Mouse (Mus musculus): ENCODE data around the gene Fermt2. TPM values are rescaled to one million over a fixed set of nuclear protein-coding genes. Genes with fewer than 3 reads are reported as not detected.

Gene Fermt2
- polyA plus RNA-seq, 1 experiment from 2014 or later: 78.1 TPM

GRCm38 (mm10) chr14:45460491-45460890 is 69.4 kb downstream of the Fermt2 start:
- Histone ChIP-seq H3K27ac (no peak overlapping the region), H3K27me3 (replicated peaks) (no peaks in the 10 kb centered on the region), H3K4me3 (no peak overlapping the region), H3K9me3 (no peaks in the 10 kb centered on the region), H3K9ac (no peak overlapping the region), H3K4me2 (replicated peaks) (no peak overlapping the region), H3K4me1 (peaks cover 29% of the 10 kb centered on the region), H3K36me3 (peaks cover 30% of the 10 kb centered on the region)
- WGBS: 90% methylated on average over 10 of the region's 10 CpGs
- ATAC-seq (ENCODE audit: low FRiP score, low read depth): no peak

- Histone ChIP-seq H3K4me1 (peaks cover 29% of the 10 kb centered on the region), H3K36me3 (peaks cover 26% of the 10 kb centered on the region), H3K27ac (no peak overlapping the region), H3K4me3 (no peak overlapping the region), H3K9me3 (no peaks in the 10 kb centered on the region), H3K4me2 (replicated peaks) (no peak overlapping the region), H3K27me3 (replicated peaks) (no peaks in the 10 kb centered on the region), H3K9ac (no peak overlapping the region)
- 96% methylated on average over 14 of the region's 14 CpGs for WGBS
- no peak for ATAC-seq (ENCODE audit: low FRiP score, low read depth)
Observed at GRCm38 (mm10) chr14:45459877-45460276, 70.0 kb downstream of the Fermt2 start.

- no peak overlapping the region for H3K27ac ChIP-seq
- H3K36me3 ChIP-seq: peaks cover 19% of the 10 kb centered on the region
- no peak overlapping the region for H3K4me2 ChIP-seq (replicated peaks)
- peaks cover 22% of the 10 kb centered on the region; the same call in 1 of the 2 replicates for H3K4me1 ChIP-seq
- no peaks in the 10 kb centered on the region for H3K9me3 ChIP-seq
- H3K9ac ChIP-seq: no peak overlapping the region
- no peak overlapping the region for H3K4me3 ChIP-seq
- H3K27me3 ChIP-seq (replicated peaks): no peaks in the 10 kb centered on the region
- WGBS: 85% methylated on average over 9 of the region's 9 CpGs
- ATAC-seq (ENCODE audit: low FRiP score, low read depth): no peak
Observed at GRCm38 (mm10) chr14:45457003-45457402, 72.9 kb downstream of the Fermt2 start.

- H3K4me1 ChIP-seq: peaks cover 21% of the 10 kb centered on the region; the same call in 1 of the 2 replicates
- no peak overlapping the region for H3K9ac ChIP-seq
- H3K27ac ChIP-seq: no peak overlapping the region
- no peak for ATAC-seq (ENCODE audit: low FRiP score, low read depth)
- H3K27me3 ChIP-seq (replicated peaks): no peaks in the 10 kb centered on the region
- peaks cover 14% of the 10 kb centered on the region for H3K36me3 ChIP-seq
- no peak overlapping the region for H3K4me2 ChIP-seq (replicated peaks)
- WGBS: 0% methylated on average over 1 of the region's 1 CpGs
- H3K4me3 ChIP-seq: no peak overlapping the region
- H3K9me3 ChIP-seq: no peaks in the 10 kb centered on the region
Observed at GRCm38 (mm10) chr14:45456502-45456846, 73.4 kb downstream of the Fermt2 start.

GRCm38 (mm10) chr14:45455651-45456501 is 74.0 kb downstream of the Fermt2 start:
- H3K9me3 ChIP-seq: no peaks in the 10 kb centered on the region
- no peak overlapping the region for H3K4me3 ChIP-seq
- 76% methylated on average over 12 of the region's 12 CpGs for WGBS
- peaks cover 9% of the 10 kb centered on the region for H3K36me3 ChIP-seq
- ATAC-seq (ENCODE audit: low FRiP score, low read depth): no peak
- H3K4me1 ChIP-seq: peaks cover 21% of the 10 kb centered on the region; the same call in 1 of the 2 replicates
- no peak overlapping the region for H3K4me2 ChIP-seq (replicated peaks)
- H3K9ac ChIP-seq: no peak overlapping the region
- H3K27me3 ChIP-seq (replicated peaks): no peaks in the 10 kb centered on the region
- no peak overlapping the region for H3K27ac ChIP-seq

GRCm38 (mm10) chr14:45453538-45454233 is 76.2 kb downstream of the Fermt2 start:
- Histone ChIP-seq H3K9ac (no peak overlapping the region), H3K4me3 (no peak overlapping the region), H3K36me3 (no peaks in the 10 kb centered on the region), H3K27me3 (replicated peaks) (no peaks in the 10 kb centered on the region), H3K4me2 (replicated peaks) (no peak overlapping the region), H3K4me1 (peaks cover 21% of the 10 kb centered on the region; the same call in 1 of the 2 replicates), H3K27ac (no peak overlapping the region), H3K9me3 (no peaks in the 10 kb centered on the region)
- no peak for ATAC-seq (ENCODE audit: low FRiP score, low read depth)
- 71% methylated on average over 5 of the region's 5 CpGs for WGBS

GRCm38 (mm10) chr14:45452861-45453512 is 76.9 kb downstream of the Fermt2 start:
- Histone ChIP-seq H3K4me1 (peaks cover 21% of the 10 kb centered on the region; the same call in 1 of the 2 replicates), H3K4me3 (no peak overlapping the region), H3K4me2 (replicated peaks) (no peak overlapping the region), H3K9me3 (no peaks in the 10 kb centered on the region), H3K36me3 (no peaks in the 10 kb centered on the region), H3K27ac (no peak overlapping the region), H3K9ac (no peak overlapping the region), H3K27me3 (replicated peaks) (no peaks in the 10 kb centered on the region)
- whole genome bisulfite sequencing: 31% methylated on average over 11 of the region's 11 CpGs
- ATAC-seq (ENCODE audit: low FRiP score, low read depth): 0 out of 2 replicates have a peak, but pooled peaks have one; percentile 37

GRCm38 (mm10) chr14:45452148-45452547 is 77.8 kb downstream of the Fermt2 start:
- no peak overlapping the region for H3K27ac ChIP-seq
- H3K36me3 ChIP-seq: no peaks in the 10 kb centered on the region
- peaks cover 21% of the 10 kb centered on the region; the same call in 1 of the 2 replicates for H3K4me1 ChIP-seq
- no peak for ATAC-seq (ENCODE audit: low FRiP score, low read depth)
- no peaks in the 10 kb centered on the region for H3K27me3 ChIP-seq (replicated peaks)
- H3K9me3 ChIP-seq: no peaks in the 10 kb centered on the region
- H3K4me3 ChIP-seq: no peak overlapping the region
- no peak overlapping the region for H3K4me2 ChIP-seq (replicated peaks)
- WGBS: 60% methylated on average over 4 of the region's 4 CpGs
- no peak overlapping the region for H3K9ac ChIP-seq

- ATAC-seq (ENCODE audit: low FRiP score, low read depth): no peak
- H3K36me3 ChIP-seq: no peaks in the 10 kb centered on the region
- WGBS: 32% methylated on average over 2 of the region's 2 CpGs
Observed at GRCm38 (mm10) chr14:45451090-45451489, 78.8 kb downstream of the Fermt2 start.

GRCm38 (mm10) chr14:45446777-45447176 is 83.1 kb downstream of the Fermt2 start:
- H3K36me3 ChIP-seq: no peaks in the 10 kb centered on the region
- 72% methylated on average over 3 of the region's 3 CpGs for WGBS
- H3K9me3 ChIP-seq: no peaks in the 10 kb centered on the region
- no peak overlapping the region for H3K4me3 ChIP-seq
- H3K9ac ChIP-seq: no peak overlapping the region
- ATAC-seq (ENCODE audit: low FRiP score, low read depth): no peak
- no peaks in the 10 kb centered on the region for H3K27me3 ChIP-seq (replicated peaks)
- 0 out of 2 replicates have a peak, but pooled peaks cover under 1% of the 10 kb centered on the region for H3K4me1 ChIP-seq
- H3K4me2 ChIP-seq (replicated peaks): no peak overlapping the region
- H3K27ac ChIP-seq: no peak overlapping the region

More at GRCm38 (mm10) chr14:45451090-45451489, 78.8 kb downstream of the Fermt2 start:
- Histone ChIP-seq H3K4me3 (no peak overlapping the region), H3K9me3 (no peaks in the 10 kb centered on the region), H3K4me1 (peaks cover 18% of the 10 kb centered on the region; the same call in 1 of the 2 replicates), H3K27ac (no peak overlapping the region), H3K27me3 (replicated peaks) (no peaks in the 10 kb centered on the region), H3K9ac (no peak overlapping the region), H3K4me2 (replicated peaks) (no peak overlapping the region)

- H3K27me3 ChIP-seq (replicated peaks): no peaks in the 10 kb centered on the region
- ATAC-seq (ENCODE audit: low FRiP score, low read depth): no peak
- no peaks in the 10 kb centered on the region for H3K36me3 ChIP-seq
- H3K9me3 ChIP-seq: no peaks in the 10 kb centered on the region
- WGBS: 66% methylated on average over 12 of the region's 12 CpGs
- H3K4me3 ChIP-seq: no peak overlapping the region
- H3K27ac ChIP-seq: no peak overlapping the region
- H3K4me1 ChIP-seq: no peaks in the 10 kb centered on the region
- H3K9ac ChIP-seq: no peak overlapping the region
- no peak overlapping the region for H3K4me2 ChIP-seq (replicated peaks)
Observed at GRCm38 (mm10) chr14:45445445-45445844, 84.5 kb downstream of the Fermt2 start.

GRCm38 (mm10) chr14:45444870-45445269 is 85.0 kb downstream of the Fermt2 start:
- Histone ChIP-seq H3K9ac (no peak overlapping the region), H3K4me2 (replicated peaks) (no peak overlapping the region), H3K4me3 (no peak overlapping the region), H3K27ac (no peak overlapping the region), H3K9me3 (no peaks in the 10 kb centered on the region), H3K27me3 (replicated peaks) (no peaks in the 10 kb centered on the region), H3K36me3 (no peaks in the 10 kb centered on the region), H3K4me1 (no peaks in the 10 kb centered on the region)
- ATAC-seq (ENCODE audit: low FRiP score, low read depth): no peak
- WGBS: 45% methylated on average over 7 of the region's 7 CpGs
